Mouse (Mus musculus): Measurements from ENCODE around the gene Xkr8.

DNA sequence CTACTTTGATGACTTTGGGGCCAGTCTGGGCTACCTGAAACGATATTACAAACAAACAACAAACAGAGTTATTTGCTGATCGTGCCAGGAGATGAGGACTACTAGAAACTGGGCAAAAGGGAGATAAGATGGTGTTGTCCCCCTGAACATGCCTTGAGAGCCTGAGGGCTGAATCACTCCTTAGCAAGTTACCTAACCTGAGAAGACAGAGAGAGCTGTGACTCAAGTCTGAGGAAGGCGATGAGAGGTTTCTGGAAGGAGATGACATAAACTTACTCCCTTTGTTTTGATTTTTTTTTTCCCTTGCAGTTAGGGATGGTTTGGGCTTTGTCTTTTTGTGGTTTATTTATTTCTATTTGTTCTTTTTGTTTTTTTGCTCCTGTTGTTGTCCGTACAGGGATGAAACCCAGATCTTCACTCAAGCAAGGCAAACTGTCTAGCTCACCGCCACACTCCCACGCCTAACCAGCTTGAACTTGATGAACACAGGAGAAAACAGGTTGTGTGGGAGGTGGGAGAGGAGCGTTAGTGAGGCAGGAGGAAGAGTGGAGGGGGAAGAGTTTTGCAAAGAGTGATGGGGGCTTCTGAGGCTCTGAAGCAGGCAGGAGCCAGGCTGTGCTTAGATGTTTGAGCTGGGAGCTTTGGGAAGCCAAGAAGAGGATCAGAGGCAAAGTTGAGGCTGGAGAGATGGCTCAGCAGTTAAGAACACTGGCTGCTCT is 25.4 kb upstream of the Xkr8 start:
- no peak for TF ChIP-seq CTCF (IDR thresholded peaks at IDR 0.05)
- no peak for TF ChIP-seq POLR2A (IDR thresholded peaks at IDR 0.05; ENCODE audit: insufficient read depth, low read depth, low read length)

All from heart, adult 2 months (tissue).